Mouse (Mus musculus) urinary bladder, adult 18-20 months (tissue): Measurements from ENCODE around the gene Lamc3.

Experiments
- DNase-seq, 2 experiments: peaks; one replicate each; pipeline ENCODE4 v3.0.0; 2022; ENCODE audit warnings: low spot score in 2 of 2, mixed read lengths in 2 of 2

Gene Lamc3

GRCm38 (mm10) chr2:31934551-31934950, 47.5 kb downstream of the Lamc3 start:
- no peak for DNase-seq

- DNase-seq: no peak
Observed at GRCm38 (mm10) chr2:31935054-31935453, 48.0 kb downstream of the Lamc3 start.

GRCm38 (mm10) chr2:31938298-31938697, 51.2 kb downstream of the Lamc3 start:
- DNase-seq: no peak

- DNase-seq: no peak
Observed at GRCm38 (mm10) chr2:31943011-31943410, 55.9 kb downstream of the Lamc3 start.

GRCm38 (mm10) chr2:31945580-31945979, 58.5 kb downstream of the Lamc3 start:
- DNase-seq: no peak

GRCm38 (mm10) chr2:31948392-31948791, 61.3 kb downstream of the Lamc3 start:
- peak in 1 of 2 experiments; percentile 52 for DNase-seq

GRCm38 (mm10) chr2:31948801-31949200, 61.7 kb downstream of the Lamc3 start:
- no peak for DNase-seq

GRCm38 (mm10) chr2:31950058-31950871, 63.2 kb downstream of the Lamc3 start, which contains the start of gene Aif1l:
Gene Aif1l, plus strand, starts transcription at chr2:31950139.
- peak; percentile 35 to 39 for DNase-seq

GRCm38 (mm10) chr2:31950966-31951365, 63.9 kb downstream of the Lamc3 start:
- no peak for DNase-seq

GRCm38 (mm10) chr2:31952236-31952635, 65.1 kb downstream of the Lamc3 start:
- DNase-seq: no peak

- DNase-seq: no peak
Observed at GRCm38 (mm10) chr2:31952725-31953124, 65.6 kb downstream of the Lamc3 start.

- no peak for DNase-seq
Observed at GRCm38 (mm10) chr2:31953687-31954086, 66.6 kb downstream of the Lamc3 start.

- DNase-seq: no peak
Observed at GRCm38 (mm10) chr2:31954779-31955181, 67.7 kb downstream of the Lamc3 start.

- DNase-seq: no peak
Observed at GRCm38 (mm10) chr2:31955686-31956085, 68.6 kb downstream of the Lamc3 start.

GRCm38 (mm10) chr2:31957211-31957610, 70.1 kb downstream of the Lamc3 start:
- DNase-seq: no peak

GRCm38 (mm10) chr2:31960986-31961385, 73.9 kb downstream of the Lamc3 start:
- DNase-seq: no peak

- no peak for DNase-seq
Observed at GRCm38 (mm10) chr2:31961791-31962222, 74.7 kb downstream of the Lamc3 start.

GRCm38 (mm10) chr2:31962501-31963224, 75.6 kb downstream of the Lamc3 start:
- DNase-seq: no peak

- no peak for DNase-seq
Observed at GRCm38 (mm10) chr2:31963491-31963890, 76.4 kb downstream of the Lamc3 start.

GRCm38 (mm10) chr2:31964191-31964590, 77.1 kb downstream of the Lamc3 start:
- DNase-seq: peak; percentile 27 to 51

- DNase-seq: no peak
Observed at GRCm38 (mm10) chr2:31965110-31965509, 78.0 kb downstream of the Lamc3 start.

- no peak for DNase-seq
Observed at GRCm38 (mm10) chr2:31966801-31967200, 79.7 kb downstream of the Lamc3 start.

GRCm38 (mm10) chr2:31972589-31972988, 85.5 kb downstream of the Lamc3 start:
- DNase-seq: no peak
